Mouse (Mus musculus) heart, embryonic 10.5 days (tissue): ENCODE data around the gene Cul3. TPM values are rescaled to one million over a fixed set of nuclear protein-coding genes. Genes with fewer than 3 reads are reported as not detected.
A peak's percentile ranks its signal among the peaks of the same experiment; 100 is the strongest.
"Not testable (repeated sequence)": the region's sequence is repeated elsewhere in the genome, so short reads cannot be mapped to it uniquely, and the experiment has no call there.

Source experiments
- DNase-seq: peaks from one replicate; pipeline ENCODE4 v3.0.0-alpha.2; 2017; ENCODE audit warnings: low spot score
- H3K27ac ChIP-seq: fragments of 300-500 bp; sonication (generic); 2 replicates; pipeline ENCODE4 v1.5.1; 2016; ENCODE audit warnings: mild to moderate bottlenecking
- H3K27me3 ChIP-seq: fragments of 300-500 bp; sonication (generic); 2 replicates; pipeline ENCODE4 v1.6.1; 2016; ENCODE audit warnings: mild to moderate bottlenecking; ENCODE audit not compliant: poor library complexity, insufficient read depth, severe bottlenecking
- H3K36me3 ChIP-seq: fragments of 300-500 bp; sonication (generic); 2 replicates; pipeline ENCODE4 v1.6.1; 2016; ENCODE audit warnings: mild to moderate bottlenecking, moderate library complexity
- H3K4me1 ChIP-seq: fragments of 300-500 bp; sonication (generic); 2 replicates; pipeline ENCODE4 v1.6.1; 2016; ENCODE audit warnings: mild to moderate bottlenecking
- H3K4me3 ChIP-seq: fragments of 300-500 bp; sonication (generic); 2 replicates; pipeline ENCODE4 v1.5.1; 2016; ENCODE audit warnings: mild to moderate bottlenecking, moderate library complexity
- H3K9me3 ChIP-seq: fragments of 300-500 bp; sonication (generic); 2 replicates; pipeline ENCODE4 v1.6.1; 2016; ENCODE audit warnings: mild to moderate bottlenecking, moderate library complexity
- WGBS: fragments of 180-500 bp; shearing (Covaris S2); methylation state at CpG from one replicate; pipeline ENCODE4 v1.1.7; 2016; 5-methylcytosine and 5-hydroxymethylcytosine counted together
- polyA plus RNA-seq: library from polyadenylated mRNA; unstranded; fragments of >200 nt; fragmentation: Nextera tagmentation; extraction: Ambion mirVana; gene quantifications from 2 replicates; pipeline ENCODE4 v1.2.1, GENCODE M21; 2016

The Cul3 gene
- polyA plus RNA-seq = 20.0 and 26.2 TPM in 2 replicates

- peaks cover 7% of the 10 kb centered on the region for H3K4me1 ChIP-seq
- DNase-seq = peak; percentile 99
- H3K27ac ChIP-seq = peak within 1 kb of the TSS; percentile 97
- H3K27me3 ChIP-seq = no peaks in the 10 kb centered on the region
- H3K9me3 ChIP-seq = no peaks in the 10 kb centered on the region
- peak within 1 kb of the TSS; percentile 87 for H3K4me3 ChIP-seq
- no peaks in the 10 kb centered on the region for H3K36me3 ChIP-seq
- 13% methylated on average over 73 of the region's 85 CpGs for WGBS
Measured at GRCm38 (mm10) chr1:80340436-80341376, at the start of gene Cul3. Cul3 (minus strand) TSS chr1:80340480.

DNA sequence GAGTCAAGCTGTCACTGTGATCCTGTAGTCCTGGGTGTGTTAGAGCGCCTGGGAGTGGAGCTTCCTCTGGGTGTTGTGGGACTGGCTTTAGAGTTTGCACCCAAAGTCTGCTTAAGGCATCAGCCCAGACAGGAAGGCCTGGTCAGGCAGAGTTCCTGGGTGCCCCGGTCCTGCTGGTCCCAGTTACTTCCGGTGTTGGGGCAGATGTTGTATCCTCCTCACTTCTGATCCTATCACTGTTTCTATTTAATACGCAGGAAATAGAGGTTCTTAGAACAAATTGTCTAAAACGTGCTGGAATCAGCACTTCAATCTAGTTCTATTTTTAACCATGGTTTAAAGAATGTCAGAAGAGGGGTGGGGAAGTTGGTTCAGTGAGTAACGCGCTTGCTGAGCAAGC, 49.2 kb upstream of the Cul3 start:
- Histone ChIP-seq H3K9me3 (no peaks in the 10 kb centered on the region), H3K27ac (no peak overlapping the region), H3K4me3 (no peak overlapping the region), H3K27me3 (no peaks in the 10 kb centered on the region), H3K4me1 (no peaks in the 10 kb centered on the region), H3K36me3 (no peaks in the 10 kb centered on the region)
- no peak for DNase-seq
- 79% methylated on average over 7 of the region's 7 CpGs for WGBS

DNA sequence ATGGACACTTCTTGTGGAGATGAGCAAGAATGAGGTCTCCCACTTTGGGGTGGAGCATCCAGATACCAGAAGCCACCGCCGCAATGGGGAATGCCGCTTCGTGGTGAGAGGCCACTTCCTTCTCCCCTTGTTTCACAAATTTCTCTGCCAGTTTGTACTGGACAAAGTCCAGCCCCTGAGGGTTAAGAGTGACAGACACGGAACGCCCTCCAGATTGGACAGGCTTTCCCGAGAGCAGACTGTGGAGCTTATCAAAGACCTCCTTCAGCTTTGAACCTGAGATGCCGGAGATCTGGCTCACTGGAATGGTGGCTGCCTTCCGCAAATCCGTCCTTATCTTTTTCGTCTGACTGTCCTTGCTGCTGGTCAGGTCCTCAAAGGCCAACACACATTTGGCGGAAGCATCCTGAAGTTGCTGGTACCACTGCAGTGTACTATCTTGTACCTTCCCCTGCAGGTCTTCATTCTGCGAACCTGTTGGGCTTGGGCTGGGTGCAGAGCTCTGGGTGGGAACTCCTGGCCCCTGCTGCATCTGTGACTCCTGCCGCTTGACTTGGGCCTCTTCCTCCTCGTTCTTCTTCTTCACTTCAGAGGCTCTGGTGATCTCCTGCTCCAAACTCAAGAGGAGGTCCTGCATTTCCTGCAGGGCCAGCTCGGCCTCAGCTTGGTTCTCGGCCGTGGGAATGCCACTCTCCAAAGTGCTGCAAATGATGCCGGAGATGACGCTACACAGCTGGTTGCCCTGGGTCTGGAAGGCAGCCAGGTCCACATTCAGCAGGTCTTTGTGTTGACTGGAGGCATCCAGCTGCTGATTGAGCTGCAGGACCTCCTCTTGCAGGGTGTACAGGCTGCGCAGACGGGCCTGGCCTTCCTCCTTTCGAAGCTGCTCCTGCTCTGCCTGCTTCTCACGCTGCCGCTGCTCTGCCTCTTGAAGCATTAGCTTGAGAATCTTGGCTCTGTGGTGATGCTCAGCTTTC, 43.6 kb upstream of the Cul3 start:
- WGBS = 66% methylated on average over 25 of the region's 25 CpGs
- Histone ChIP-seq H3K4me3 (no peak overlapping the region), H3K9me3 (no peaks in the 10 kb centered on the region), H3K4me1 (peaks cover 11% of the 10 kb centered on the region; the same call in 1 of the 2 replicates), H3K27me3 (no peaks in the 10 kb centered on the region), H3K27ac (no peak overlapping the region), H3K36me3 (no peaks in the 10 kb centered on the region)
- no peak for DNase-seq

- peaks cover 11% of the 10 kb centered on the region; the same call in 1 of the 2 replicates for H3K4me1 ChIP-seq
- no peaks in the 10 kb centered on the region for H3K9me3 ChIP-seq
- no peaks in the 10 kb centered on the region for H3K36me3 ChIP-seq
- no peak for DNase-seq
- no peak overlapping the region for H3K4me3 ChIP-seq
- H3K27ac ChIP-seq = no peak overlapping the region
- no peaks in the 10 kb centered on the region for H3K27me3 ChIP-seq
- WGBS = 69% methylated on average over 7 of the region's 7 CpGs
Measured at GRCm38 (mm10) chr1:80382928-80383327, 42.6 kb upstream of the Cul3 start.

DNA sequence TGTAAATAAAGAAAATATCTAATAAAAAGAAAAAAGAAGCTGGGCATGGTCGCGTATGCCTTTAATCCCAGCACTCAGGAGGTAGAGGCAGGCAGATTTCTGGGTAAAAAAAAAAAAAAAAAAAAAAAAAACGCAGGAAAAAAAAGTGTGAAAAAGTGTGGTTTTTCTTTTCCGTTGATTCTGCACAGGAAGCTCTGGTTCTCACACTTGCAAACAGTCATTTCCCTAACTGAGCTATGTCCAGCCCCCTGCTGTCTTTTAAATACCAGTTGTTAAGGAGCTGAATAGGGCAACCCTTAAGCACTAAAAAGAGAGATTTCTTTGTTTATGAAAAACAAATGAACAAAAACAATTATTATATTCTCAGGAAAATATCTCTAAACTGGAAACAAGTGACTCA, 41.0 kb upstream of the Cul3 start:
- H3K9me3 ChIP-seq = no peaks in the 10 kb centered on the region
- H3K4me3 ChIP-seq = no peak overlapping the region
- no peaks in the 10 kb centered on the region for H3K27me3 ChIP-seq
- no peak overlapping the region for H3K27ac ChIP-seq
- no peak for DNase-seq
- no peaks in the 10 kb centered on the region for H3K36me3 ChIP-seq
- 22% methylated on average over 4 of the region's 4 CpGs for WGBS
- H3K4me1 ChIP-seq = peaks cover 11% of the 10 kb centered on the region; the same call in 1 of the 2 replicates

DNA sequence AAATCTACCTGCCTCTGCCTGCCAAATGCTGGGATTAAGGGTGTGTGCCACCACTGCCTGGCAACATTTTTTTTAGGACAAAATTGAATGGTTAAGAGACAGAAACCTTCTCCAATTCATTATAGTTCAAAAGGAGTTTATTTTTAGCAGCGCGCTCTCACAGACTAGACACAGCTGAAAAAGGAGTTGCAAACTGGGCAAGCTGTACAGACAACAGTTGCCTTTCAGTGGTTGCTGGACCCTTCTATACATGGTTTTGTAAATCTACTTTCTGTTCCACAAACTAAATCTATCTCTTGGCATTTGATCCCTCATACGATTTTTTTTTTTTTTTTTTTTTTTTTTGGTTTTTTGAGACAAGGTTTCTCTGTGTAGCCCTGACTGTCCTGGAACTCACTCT, 31.7 kb upstream of the Cul3 start:
- H3K36me3 ChIP-seq = no peaks in the 10 kb centered on the region
- no peaks in the 10 kb centered on the region for H3K27me3 ChIP-seq
- no peaks in the 10 kb centered on the region for H3K4me1 ChIP-seq
- no peak overlapping the region for H3K27ac ChIP-seq
- 70% methylated on average over 3 of the region's 3 CpGs for WGBS
- DNase-seq = no peak
- no peaks in the 10 kb centered on the region for H3K9me3 ChIP-seq
- no peak overlapping the region for H3K4me3 ChIP-seq

- H3K27me3 ChIP-seq = no peaks in the 10 kb centered on the region
- no peak for DNase-seq
- WGBS = 83% methylated on average over 3 of the region's 3 CpGs
- H3K4me1 ChIP-seq = no peaks in the 10 kb centered on the region
- no peaks in the 10 kb centered on the region for H3K9me3 ChIP-seq
- H3K27ac ChIP-seq = no peak overlapping the region
- no peaks in the 10 kb centered on the region for H3K36me3 ChIP-seq
- no peak overlapping the region for H3K4me3 ChIP-seq
Measured at GRCm38 (mm10) chr1:80371189-80371889, 31.1 kb upstream of the Cul3 start.

DNA sequence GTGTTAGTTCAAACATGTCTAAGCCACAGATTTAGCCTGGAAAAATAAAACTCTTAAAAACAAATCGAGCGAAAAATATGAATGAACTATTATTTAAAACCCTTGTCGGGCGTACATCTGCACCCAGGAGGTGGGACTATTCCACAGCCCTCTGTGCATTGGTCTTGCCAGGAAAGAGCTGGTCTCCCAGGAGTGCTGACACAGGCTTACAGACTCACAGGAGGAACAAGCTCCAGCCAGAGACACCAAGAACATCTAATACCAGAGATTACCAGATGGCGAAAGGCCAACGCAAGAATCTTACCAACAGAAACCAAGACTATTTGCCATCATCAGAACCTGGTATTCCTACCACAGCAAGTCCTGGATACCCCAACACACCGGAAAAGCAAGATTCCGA, 23.2 kb upstream of the Cul3 start:
- Histone ChIP-seq H3K36me3 (no peaks in the 10 kb centered on the region), H3K4me1 (no peaks in the 10 kb centered on the region), H3K4me3 (no peak overlapping the region), H3K27me3 (no peaks in the 10 kb centered on the region), H3K27ac (no peak overlapping the region), H3K9me3 (no peaks in the 10 kb centered on the region)
- DNase-seq = no peak
- WGBS = 86% methylated on average over 8 of the region's 8 CpGs

GRCm38 (mm10) chr1:80362946-80363345, 22.7 kb upstream of the Cul3 start:
- 80% methylated on average over 2 of the region's 2 CpGs for WGBS
- Histone ChIP-seq H3K4me3 (no peak overlapping the region), H3K36me3 (no peaks in the 10 kb centered on the region), H3K27me3 (no peaks in the 10 kb centered on the region), H3K9me3 (no peaks in the 10 kb centered on the region), H3K27ac (no peak overlapping the region), H3K4me1 (no peaks in the 10 kb centered on the region)
- no peak for DNase-seq

- Histone ChIP-seq H3K27me3 (no peaks in the 10 kb centered on the region), H3K9me3 (no peaks in the 10 kb centered on the region), H3K36me3 (no peaks in the 10 kb centered on the region), H3K4me1 (no peaks in the 10 kb centered on the region), H3K4me3 (no peak overlapping the region), H3K27ac (no peak overlapping the region)
- WGBS = 56% methylated on average over 2 of the region's 2 CpGs
- no peak for DNase-seq
Measured at GRCm38 (mm10) chr1:80362400-80362799, 22.1 kb upstream of the Cul3 start.

DNA sequence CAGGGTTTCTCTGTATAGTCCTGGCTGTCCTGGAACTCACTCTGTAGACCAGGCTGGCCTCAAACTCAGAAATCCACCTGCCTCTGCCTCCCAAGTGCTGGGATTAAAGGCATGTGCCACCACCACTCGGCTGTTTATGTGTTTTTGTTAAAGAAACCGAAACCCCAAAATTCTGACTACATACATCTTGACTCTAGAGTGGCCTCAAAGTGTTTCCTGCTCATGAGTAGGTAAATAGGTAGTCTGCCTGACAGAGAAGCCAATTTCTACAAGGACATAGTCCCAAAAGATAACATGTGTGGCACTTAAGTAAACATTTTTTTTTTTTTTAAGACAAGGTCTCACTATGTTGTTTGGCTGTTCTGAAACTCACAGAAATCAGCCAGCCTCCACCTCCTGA, 21.5 kb upstream of the Cul3 start:
- WGBS = 82% methylated on average over 2 of the region's 2 CpGs
- not testable (repeated sequence) for H3K4me3 ChIP-seq, H3K27ac ChIP-seq, DNase-seq, H3K9me3 ChIP-seq, H3K27me3 ChIP-seq, H3K4me1 ChIP-seq, H3K36me3 ChIP-seq

- H3K9me3 ChIP-seq = no peaks in the 10 kb centered on the region
- no peak overlapping the region for H3K4me3 ChIP-seq
- no peak for DNase-seq
- no peak overlapping the region for H3K27ac ChIP-seq
- WGBS = 72% methylated on average over 4 of the region's 4 CpGs
- no peaks in the 10 kb centered on the region for H3K27me3 ChIP-seq
- H3K36me3 ChIP-seq = no peaks in the 10 kb centered on the region
- no peaks in the 10 kb centered on the region for H3K4me1 ChIP-seq
Measured at GRCm38 (mm10) chr1:80360038-80360608, 19.8 kb upstream of the Cul3 start.
